Mouse (Mus musculus) neural tube, embryonic 14.5 days (tissue): ENCODE data around the gene Vcl. TPM values are rescaled to one million over a fixed set of nuclear protein-coding genes. Genes with fewer than 3 reads are reported as not detected.

Experiments
- ATAC-seq: fragments of 200-750 bp; cut with Nextera tagmentation; 2 replicates; pipeline ENCODE4 v1.8.0; 2017; ENCODE audit warnings: low read depth, mild to moderate bottlenecking, moderate TSS enrichment, moderate library complexity
- H3K27ac ChIP-seq: fragments of 300-500 bp; sonication (generic); 2 replicates; pipeline ENCODE4 v1.5.1; 2014; ENCODE audit warnings: low read depth, mild to moderate bottlenecking, control low read depth, low read length, moderate library complexity, mixed read lengths
- H3K27me3 ChIP-seq: fragments of 300-500 bp; sonication (generic); 2 replicates; pipeline ENCODE4 v1.6.1; 2014; ENCODE audit warnings: low read length; ENCODE audit not compliant: control insufficient read depth, insufficient read depth
- H3K36me3 ChIP-seq: fragments of 300-500 bp; sonication (generic); 2 replicates; pipeline ENCODE4 v1.6.1; 2014; ENCODE audit warnings: low read length, mixed read lengths; ENCODE audit not compliant: control insufficient read depth, insufficient read depth
- H3K4me1 ChIP-seq: fragments of 300-500 bp; sonication (generic); 2 replicates; pipeline ENCODE4 v1.6.1; 2014; ENCODE audit warnings: low read length; ENCODE audit not compliant: control insufficient read depth, insufficient read depth
- H3K4me2 ChIP-seq: fragments of 300-500 bp; sonication (generic); 2 replicates; pipeline ENCODE4 v1.6.1; 2014; ENCODE audit warnings: mild to moderate bottlenecking, low read depth, low read length, control low read depth
- H3K4me3 ChIP-seq: fragments of 300-500 bp; sonication (generic); 2 replicates; pipeline ENCODE4 v1.5.1; 2014; ENCODE audit warnings: low read depth, low read length, control low read depth, mixed read lengths
- H3K9ac ChIP-seq: fragments of 300-500 bp; sonication (generic); replicated peaks from 2 replicates; pipeline ENCODE4 v1.6.1; 2014; ENCODE audit warnings: low read depth, mild to moderate bottlenecking, control low read depth, low read length, mixed read lengths
- H3K9me3 ChIP-seq: fragments of 300-500 bp; sonication (generic); 2 replicates; pipeline ENCODE4 v1.6.1; 2016; ENCODE audit warnings: low read length; ENCODE audit not compliant: control insufficient read depth
- WGBS: fragments of 180-500 bp; shearing (Covaris S2); extraction: QIAGEN DNeasy Blood & Tissue Kit; methylation state at CpG from one replicate; pipeline ENCODE4 v1.1.7; 2014; 5-methylcytosine and 5-hydroxymethylcytosine counted together
- polyA plus RNA-seq: library from polyadenylated mRNA; unstranded; fragments of >200 nt; fragmentation: Nextera tagmentation; extraction: Ambion mirVana; gene quantifications from 2 replicates; pipeline ENCODE4 v1.2.1, GENCODE M21; 2014

Vcl gene
- polyA plus RNA-seq, 1 experiment from 2014 or later, result 18.2 TPM

- Histone ChIP-seq H3K27me3 (no peaks in the 10 kb centered on the region), H3K4me2 (no peak overlapping the region), H3K4me1 (no peaks in the 10 kb centered on the region), H3K27ac (no peak overlapping the region), H3K9ac (no peak overlapping the region), H3K36me3 (no peaks in the 10 kb centered on the region), H3K4me3 (no peak overlapping the region), H3K9me3 (no peaks in the 10 kb centered on the region)
- no peak for ATAC-seq
- WGBS, result 46% methylated on average over 3 of the region's 3 CpGs
Observed at GRCm38 (mm10) chr14:20985482-20985881, 56.3 kb downstream of the Vcl start.

DNA sequence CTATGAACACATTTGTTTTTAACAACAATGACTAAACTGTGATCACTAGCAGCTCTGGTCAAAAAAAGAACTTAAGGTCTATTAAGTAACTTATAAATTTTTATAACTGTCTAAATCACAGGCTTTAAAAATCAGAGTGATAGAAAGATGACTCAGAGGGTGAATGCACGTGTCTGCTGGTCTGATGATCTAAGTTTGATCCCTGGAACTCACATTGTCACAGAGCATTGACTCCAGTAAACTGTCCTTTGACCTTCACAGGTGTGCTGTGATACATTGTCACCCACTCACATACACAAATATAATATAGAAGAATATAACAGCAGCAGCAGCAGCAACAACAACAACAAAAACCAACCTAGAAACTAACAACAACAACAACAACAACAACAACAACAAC, 62.3 kb downstream of the Vcl start:
- H3K27ac ChIP-seq, result no peak overlapping the region
- WGBS, result 95% methylated on average over 1 of the region's 1 CpGs
- H3K4me1 ChIP-seq, result no peaks in the 10 kb centered on the region
- no peak overlapping the region for H3K4me3 ChIP-seq
- no peaks in the 10 kb centered on the region for H3K36me3 ChIP-seq
- no peak for ATAC-seq
- no peak overlapping the region for H3K9ac ChIP-seq
- no peaks in the 10 kb centered on the region for H3K27me3 ChIP-seq
- no peak overlapping the region for H3K4me2 ChIP-seq
- no peaks in the 10 kb centered on the region for H3K9me3 ChIP-seq

DNA sequence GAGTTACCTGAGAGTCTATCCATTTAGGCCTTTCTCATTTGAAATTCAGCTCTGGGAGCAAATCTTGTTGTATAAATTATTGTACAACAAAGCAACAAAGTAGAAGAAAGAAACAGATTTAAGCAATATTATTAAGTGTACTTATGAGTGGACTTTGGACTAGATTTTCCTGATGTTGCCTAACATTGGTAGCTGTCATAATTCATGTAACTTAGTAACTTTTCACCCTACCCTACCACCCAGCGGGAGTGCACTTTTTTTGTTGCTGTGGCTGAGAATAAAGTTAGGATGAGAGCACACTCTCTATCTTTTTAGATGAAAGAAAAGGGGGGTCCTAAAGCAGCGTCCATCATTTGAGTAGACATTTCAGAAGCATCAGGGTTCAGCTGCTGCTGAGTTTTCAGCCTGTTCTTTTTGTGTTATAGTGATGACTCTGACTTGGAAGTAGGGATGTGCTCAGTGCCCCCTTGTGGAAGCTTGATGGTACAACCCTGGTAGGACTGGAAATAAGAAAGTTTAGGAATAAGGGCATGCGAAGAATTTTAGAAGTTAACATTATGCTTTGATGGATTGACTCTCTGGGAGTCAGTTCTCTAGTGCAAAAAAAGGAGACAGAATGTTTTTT, 64.0 kb downstream of the Vcl start:
- no peak overlapping the region for H3K27ac ChIP-seq
- no peaks in the 10 kb centered on the region for H3K36me3 ChIP-seq
- no peaks in the 10 kb centered on the region for H3K9me3 ChIP-seq
- H3K27me3 ChIP-seq, result no peaks in the 10 kb centered on the region
- no peak overlapping the region for H3K4me3 ChIP-seq
- H3K4me1 ChIP-seq, result no peaks in the 10 kb centered on the region
- H3K4me2 ChIP-seq, result no peak overlapping the region
- WGBS, result 55% methylated on average over 3 of the region's 3 CpGs
- ATAC-seq, result no peak
- H3K9ac ChIP-seq, result no peak overlapping the region

- no peaks in the 10 kb centered on the region for H3K4me1 ChIP-seq
- no peak overlapping the region for H3K4me3 ChIP-seq
- no peaks in the 10 kb centered on the region for H3K9me3 ChIP-seq
- 74% methylated on average over 3 of the region's 3 CpGs for WGBS
- no peak overlapping the region for H3K9ac ChIP-seq
- ATAC-seq, result no peak
- no peaks in the 10 kb centered on the region for H3K27me3 ChIP-seq
- no peak overlapping the region for H3K4me2 ChIP-seq
- H3K36me3 ChIP-seq, result no peaks in the 10 kb centered on the region
- no peak overlapping the region for H3K27ac ChIP-seq
Observed at GRCm38 (mm10) chr14:20994475-20994874, 65.3 kb downstream of the Vcl start.

DNA sequence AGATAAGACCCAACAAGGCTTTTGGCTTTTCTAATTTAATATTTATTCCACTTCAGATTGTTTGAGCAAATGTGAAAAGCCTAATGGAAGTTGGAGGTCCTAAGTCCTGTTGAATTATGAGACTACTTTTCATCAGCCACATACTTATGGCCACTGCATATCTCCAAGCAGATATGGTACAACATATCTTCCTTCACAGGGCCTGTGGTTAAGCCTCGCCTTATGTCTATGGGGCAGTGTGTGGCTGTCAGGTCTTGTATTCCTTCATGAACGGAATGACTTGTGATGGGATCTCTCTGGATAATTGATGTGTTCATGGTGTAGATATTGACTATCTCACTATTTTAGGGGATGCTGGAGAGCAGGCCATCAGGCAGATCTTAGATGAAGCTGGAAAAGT, 66.3 kb downstream of the Vcl start:
- H3K9me3 ChIP-seq, result no peaks in the 10 kb centered on the region
- no peaks in the 10 kb centered on the region for H3K36me3 ChIP-seq
- no peak overlapping the region for H3K9ac ChIP-seq
- WGBS, result 91% methylated on average over 2 of the region's 2 CpGs
- H3K4me1 ChIP-seq, result no peaks in the 10 kb centered on the region
- no peak overlapping the region for H3K4me3 ChIP-seq
- H3K27me3 ChIP-seq, result no peaks in the 10 kb centered on the region
- H3K27ac ChIP-seq, result no peak overlapping the region
- H3K4me2 ChIP-seq, result no peak overlapping the region
- ATAC-seq, result no peak

- WGBS, result 59% methylated on average over 5 of the region's 5 CpGs
- no peak for ATAC-seq
Observed at GRCm38 (mm10) chr14:20996361-20996760, 67.2 kb downstream of the Vcl start.

DNA sequence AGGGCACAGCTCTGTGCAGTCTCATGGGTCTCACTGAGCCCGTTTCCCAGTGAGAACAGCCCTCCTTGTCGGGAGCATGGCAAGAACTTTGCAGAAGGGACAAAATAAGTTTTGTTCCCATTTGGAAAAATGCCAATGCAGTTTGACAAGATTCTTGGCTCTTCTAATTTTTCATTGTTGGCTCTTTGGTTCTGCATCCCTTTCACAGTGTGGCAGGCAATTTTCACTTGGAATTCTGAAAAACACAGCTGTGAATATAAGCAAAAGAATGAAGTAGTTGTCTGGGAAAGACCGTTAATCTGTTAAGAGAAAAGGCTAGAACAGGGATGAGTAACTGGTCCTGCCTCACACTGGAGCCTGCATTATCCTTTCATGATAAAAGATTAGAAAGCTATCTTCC, 68.3 kb downstream of the Vcl start:
- Histone ChIP-seq H3K4me3 (no peak overlapping the region), H3K9me3 (no peaks in the 10 kb centered on the region), H3K9ac (no peak overlapping the region), H3K4me1 (no peaks in the 10 kb centered on the region), H3K27ac (no peak overlapping the region), H3K27me3 (no peaks in the 10 kb centered on the region), H3K4me2 (no peak overlapping the region), H3K36me3 (no peaks in the 10 kb centered on the region)
- WGBS, result 52% methylated on average over 3 of the region's 3 CpGs
- ATAC-seq, result no peak

More at GRCm38 (mm10) chr14:20996361-20996760, 67.2 kb downstream of the Vcl start:
- Histone ChIP-seq H3K4me1 (no peaks in the 10 kb centered on the region), H3K9ac (no peak overlapping the region), H3K36me3 (no peaks in the 10 kb centered on the region), H3K4me2 (no peak overlapping the region), H3K9me3 (no peaks in the 10 kb centered on the region), H3K27ac (no peak overlapping the region), H3K27me3 (no peaks in the 10 kb centered on the region), H3K4me3 (no peak overlapping the region)

GRCm38 (mm10) chr14:20999617-21000016, 70.4 kb downstream of the Vcl start:
- Histone ChIP-seq H3K4me2 (no peak overlapping the region), H3K4me1 (no peaks in the 10 kb centered on the region), H3K27ac (no peak overlapping the region), H3K27me3 (no peaks in the 10 kb centered on the region), H3K9ac (no peak overlapping the region), H3K36me3 (no peaks in the 10 kb centered on the region), H3K4me3 (no peak overlapping the region), H3K9me3 (no peaks in the 10 kb centered on the region)
- ATAC-seq, result no peak
- 90% methylated on average over 4 of the region's 4 CpGs for WGBS

DNA sequence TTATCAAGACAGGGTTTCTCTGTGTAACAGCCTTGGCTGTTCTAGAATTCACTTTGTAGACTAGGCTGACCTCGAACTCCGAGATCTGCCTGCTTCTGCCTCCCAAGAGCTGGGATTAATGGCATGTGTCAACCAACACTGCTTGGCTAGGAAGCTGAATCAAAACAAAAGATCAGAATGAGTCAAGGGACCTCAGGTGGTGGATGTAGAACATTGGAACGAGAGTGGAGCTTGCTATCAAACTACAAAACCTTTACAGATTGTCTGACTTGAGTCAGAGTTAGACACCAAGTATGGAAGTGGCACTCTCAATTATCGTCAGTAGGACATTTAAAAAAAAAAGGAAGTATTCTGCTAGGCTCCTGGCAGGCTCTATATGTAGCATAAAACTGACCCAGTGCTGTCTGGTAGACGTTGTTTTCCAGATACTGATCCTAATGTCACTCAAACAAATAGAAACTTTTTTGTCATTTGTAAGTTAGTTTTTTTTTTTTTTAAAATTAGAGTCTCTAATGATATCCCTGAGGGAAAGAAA, 84.7 kb downstream of the Vcl start:
- 90% methylated on average over 5 of the region's 5 CpGs for WGBS

More for the DNA sequence above, 84.7 kb downstream of the Vcl start:
- Histone ChIP-seq H3K9ac (no peak overlapping the region), H3K27ac (no peak overlapping the region), H3K36me3 (peaks cover 15% of the 10 kb centered on the region; the same call in 1 of the 2 replicates), H3K4me2 (no peak overlapping the region), H3K4me1 (no peaks in the 10 kb centered on the region), H3K4me3 (no peak overlapping the region), H3K27me3 (no peaks in the 10 kb centered on the region), H3K9me3 (no peaks in the 10 kb centered on the region)
- ATAC-seq, result no peak
